Mouse (Mus musculus) Muller cell, postnatal 12 days (primary cell): ENCODE measurements at regions not wholly inside any gene's neighbourhood (a gene's known extent, or its start where the extent isn't known, plus 50 kb on each side); places are given as distances from the start of the nearest gene placed in this dataset.

ENCODE experiments used
- DNase-seq: peaks from one replicate; pipeline ENCODE4 v3.0.0-alpha.2; 2015; ENCODE audit errors: inconsistent ontology term

DNA sequence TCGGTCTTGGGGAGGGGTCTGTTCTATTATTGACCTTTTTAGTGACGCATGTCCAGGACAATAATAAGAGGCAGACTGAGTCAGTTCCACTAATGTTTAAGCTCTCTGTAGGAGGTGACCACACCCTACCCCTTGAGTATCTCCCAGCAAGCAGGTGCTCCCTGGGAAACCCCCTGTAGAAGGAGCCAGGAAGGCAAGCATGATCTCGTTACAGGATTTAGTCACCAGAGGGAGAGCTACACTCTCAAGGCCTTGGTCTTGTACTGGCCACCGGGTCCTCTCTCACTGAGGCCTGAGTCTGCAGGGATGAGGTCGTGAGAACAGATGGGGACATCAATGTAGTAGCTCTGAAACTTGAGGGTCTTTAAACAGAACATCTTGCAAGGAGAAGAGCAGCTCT is 55.3 kb upstream of the Ccnd2 start:
- no peak for DNase-seq

DNA sequence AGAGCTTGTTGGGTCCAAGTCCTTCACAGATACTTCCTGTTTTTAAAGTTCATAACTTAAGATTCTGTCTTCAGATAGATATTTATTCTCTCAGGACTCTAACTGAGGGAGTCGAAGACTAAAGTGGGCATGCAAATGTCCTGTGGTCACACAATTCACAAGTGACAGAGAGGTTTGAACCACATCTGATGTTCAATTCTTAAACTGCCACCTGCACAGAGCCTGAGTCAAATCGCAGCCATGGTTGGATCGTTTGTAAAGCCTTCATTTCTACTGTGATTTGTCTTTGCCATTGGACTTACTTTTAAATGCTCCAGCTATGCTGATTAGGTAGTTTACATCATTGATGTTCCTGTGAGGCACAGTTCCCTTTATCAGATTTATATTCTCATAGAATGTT is 61.4 kb upstream of the Ccnd2 start:
- no peak for DNase-seq

GRCm38 (mm10) chr6:127215915-127216314 is 63.9 kb upstream of the Ccnd2 start:
- no peak for DNase-seq

DNA sequence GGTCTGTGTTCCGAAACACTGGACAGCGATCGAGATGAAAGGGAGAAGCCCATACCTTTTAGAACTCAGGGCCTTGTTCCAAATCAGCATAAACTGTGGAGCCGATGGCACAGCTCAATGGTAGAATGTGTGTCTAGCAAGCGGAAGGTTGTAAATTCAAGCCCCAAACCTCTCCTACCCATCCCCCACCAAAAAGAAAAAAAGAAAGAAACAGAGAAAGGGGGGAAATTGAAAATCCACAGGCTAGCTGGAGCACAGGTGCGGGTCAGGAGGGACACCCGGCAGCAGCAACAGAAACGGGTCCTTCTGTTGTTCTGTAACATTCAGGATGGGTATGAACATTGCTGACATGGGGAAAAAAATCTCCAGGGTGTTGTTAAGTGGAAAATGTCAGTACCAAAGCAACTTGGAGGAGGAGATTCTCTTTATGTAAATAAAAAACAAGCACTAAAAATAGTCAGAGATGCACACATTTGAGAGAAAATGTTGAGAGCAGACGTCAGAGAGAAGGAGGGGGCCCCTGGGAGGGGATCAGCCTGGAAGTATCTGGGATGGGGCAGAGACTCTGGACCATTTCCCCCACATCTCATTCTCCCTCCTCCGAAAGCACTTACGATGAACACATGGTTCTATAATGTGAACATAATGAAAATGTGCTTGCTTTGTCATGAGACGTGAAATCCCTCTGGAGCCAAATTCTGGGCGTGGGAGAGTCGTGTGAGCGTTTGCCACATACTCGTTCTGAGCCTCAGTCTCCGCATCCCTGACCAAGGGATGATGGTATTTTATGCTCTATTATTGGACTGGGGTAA is 66.8 kb upstream of the Ccnd2 start:
- DNase-seq = no peak

DNA sequence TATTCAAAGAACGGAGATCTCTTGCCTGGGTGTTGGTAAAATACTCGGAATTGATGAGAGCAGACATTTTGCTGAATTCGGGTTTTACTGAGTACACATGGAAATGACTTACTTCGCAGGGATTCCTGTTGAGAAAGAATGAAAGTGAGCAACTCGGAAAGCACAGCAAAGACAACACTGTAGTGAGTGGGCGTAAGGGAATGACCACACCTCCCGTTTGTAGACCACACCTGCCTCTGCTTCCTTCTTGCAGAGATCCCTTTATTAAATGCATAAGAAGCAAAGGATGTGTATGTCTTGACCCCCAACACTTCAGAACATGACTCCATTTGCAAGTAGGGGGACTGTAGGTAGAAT is 67.4 kb upstream of the Ccnd2 start:
- DNase-seq = no peak

GRCm38 (mm10) chr6:127226242-127226983 is 74.4 kb upstream of the Ccnd2 start:
- no peak for DNase-seq

DNA sequence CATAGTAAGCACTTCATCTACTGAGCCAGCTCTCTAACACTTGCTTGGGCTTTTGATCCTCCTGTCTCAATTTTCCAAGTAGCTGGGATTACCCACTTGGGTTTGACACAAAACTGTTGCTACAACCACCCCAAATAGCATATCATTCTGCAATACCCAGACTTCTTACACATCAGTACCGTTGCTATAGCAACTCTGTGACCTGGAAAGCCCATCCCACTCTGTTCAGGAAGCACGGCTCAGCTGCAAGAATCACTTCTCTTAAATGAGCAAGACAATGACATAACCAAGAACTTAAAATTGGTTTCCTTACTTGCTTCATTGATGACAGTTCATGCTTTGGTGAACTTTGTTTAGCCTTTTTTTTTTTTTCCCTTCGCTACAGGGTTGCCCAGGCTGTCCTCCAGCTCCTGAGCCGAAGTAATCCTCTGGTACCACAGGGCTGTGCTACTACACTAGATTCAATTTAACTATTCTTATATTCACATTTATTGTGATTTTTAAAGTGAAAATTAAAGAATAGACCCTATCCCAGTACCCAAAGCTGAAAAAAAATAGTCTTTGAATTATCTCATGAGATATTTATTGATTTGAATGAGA is 84.6 kb upstream of the Ccnd2 start:
- DNase-seq = no peak

- no peak for DNase-seq
Measured at GRCm38 (mm10) chr6:127237168-127237567, 85.2 kb upstream of the Ccnd2 start.

DNA sequence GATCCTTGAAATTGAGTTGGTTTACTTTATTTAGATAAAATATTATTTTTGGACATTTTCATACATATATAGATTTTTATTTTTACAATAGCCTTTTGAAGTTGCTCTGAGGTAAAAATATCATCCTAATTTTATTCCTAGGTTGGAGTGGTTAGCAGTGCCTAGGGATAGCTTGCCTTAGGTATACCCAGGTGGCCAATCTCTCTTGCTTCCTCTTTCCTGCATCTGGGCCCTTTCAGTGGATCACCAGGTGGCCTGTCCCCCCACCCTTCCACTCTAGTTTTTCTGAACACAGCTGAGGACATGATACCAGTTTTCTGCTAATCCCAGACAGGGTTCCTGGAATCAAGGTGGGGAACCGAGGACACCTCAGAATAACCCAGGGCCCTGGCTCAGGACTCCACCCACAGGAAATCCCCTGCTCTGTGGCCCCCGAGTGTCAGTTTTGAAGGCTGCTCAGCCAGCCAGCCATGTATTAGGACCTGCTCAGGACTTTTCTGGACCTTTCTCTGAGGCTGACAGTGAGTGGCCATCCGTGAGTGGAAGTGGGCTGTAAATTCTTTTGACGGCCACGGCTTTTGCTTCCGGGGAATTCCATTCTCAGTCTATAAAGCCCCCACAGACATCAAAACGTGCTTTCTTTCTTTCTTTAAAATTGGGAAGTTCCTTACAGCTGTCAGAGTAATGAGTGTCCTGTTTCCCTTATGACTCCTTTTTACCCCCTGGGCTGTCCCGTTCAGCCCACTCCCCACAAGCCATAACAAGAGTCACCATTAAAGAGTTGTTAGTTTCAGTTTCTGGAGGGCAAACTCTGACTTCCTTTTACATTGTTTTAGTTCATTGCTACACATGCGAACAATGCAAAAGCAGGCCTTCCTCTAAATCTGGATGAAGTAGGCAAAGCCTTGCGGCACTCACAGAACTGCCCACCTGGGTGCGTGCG is 87.8 kb upstream of the Ccnd2 start:
- no peak for DNase-seq

- DNase-seq = no peak
Measured at GRCm38 (mm10) chr6:127240472-127241375, 88.7 kb upstream of the Ccnd2 start.

DNA sequence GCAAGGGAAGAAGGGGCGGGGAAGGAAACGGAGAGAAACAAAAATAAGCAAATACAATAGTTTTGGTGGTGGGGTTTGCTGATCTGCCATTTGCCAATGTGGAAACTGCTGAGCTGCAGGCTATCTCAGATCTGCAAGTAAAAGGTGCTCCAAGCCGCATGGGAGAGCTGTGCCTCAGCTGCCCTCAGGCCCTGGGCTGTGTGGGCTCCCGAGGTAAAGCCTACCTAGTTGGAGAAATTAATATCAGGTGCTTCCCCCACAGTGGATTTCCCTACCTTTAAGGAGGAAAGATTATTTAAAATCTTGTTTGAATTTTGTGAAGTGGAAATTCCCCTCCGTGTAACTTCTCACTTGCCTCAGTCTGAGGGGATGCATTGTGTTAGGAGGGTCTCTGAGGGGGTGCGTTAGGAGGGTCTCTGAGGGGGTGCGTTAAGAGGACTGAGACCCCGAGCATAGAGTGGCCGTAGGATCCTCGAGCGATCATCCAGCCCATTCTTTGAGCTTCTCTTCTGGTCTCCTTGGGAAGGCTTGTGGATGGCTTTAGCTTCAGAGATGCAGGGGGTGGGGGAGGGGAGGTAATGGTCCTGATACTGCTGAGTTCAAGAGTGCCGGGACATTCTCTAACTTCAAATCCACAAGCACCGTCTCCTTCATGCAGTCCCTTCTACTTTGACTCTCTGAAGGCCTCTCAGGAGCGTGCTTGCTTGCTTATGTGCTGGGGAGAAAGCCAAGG is 89.9 kb upstream of the Ccnd2 start:
- no peak for DNase-seq

DNA sequence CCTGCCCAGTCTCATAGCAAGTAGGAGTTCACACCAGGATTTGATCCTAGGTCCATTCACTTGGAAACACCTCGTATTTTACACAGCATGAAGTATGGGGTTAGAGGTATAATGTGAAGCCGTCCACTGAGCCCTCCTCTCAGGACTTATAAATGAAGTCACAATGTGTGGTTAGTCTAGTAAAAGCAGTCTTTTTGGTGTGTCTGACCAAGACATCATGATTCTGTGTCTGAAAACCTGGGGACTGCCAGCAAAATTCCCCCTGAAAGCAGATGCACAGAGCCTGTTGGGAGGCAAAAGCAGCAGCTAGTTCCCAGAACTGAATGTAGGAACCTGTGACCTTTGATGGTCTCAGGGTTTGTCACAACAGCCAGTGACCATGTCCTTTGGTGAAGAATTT is 91.0 kb upstream of the Ccnd2 start:
- no peak for DNase-seq

- DNase-seq = peak; percentile 25
Measured at GRCm38 (mm10) chr6:127245814-127246440, 93.9 kb upstream of the Ccnd2 start.

DNA sequence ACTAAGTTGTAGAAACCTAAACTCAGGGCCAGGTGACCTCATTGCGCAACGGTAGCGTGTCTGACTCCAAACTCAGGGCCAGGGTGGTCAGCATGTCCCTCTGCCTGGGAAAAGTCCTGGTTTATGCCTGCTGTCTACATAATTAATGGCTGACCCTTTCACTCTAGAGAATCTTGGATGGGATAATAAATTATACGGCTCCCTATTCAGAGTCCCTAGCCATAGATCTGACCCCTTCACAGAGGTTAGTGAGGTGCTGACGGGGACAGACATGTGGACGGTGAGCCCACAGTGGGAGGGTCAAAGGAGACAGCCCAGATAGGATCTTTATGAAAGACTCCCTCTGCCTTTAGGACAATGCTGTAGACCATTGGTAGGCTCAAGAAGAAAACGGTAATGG is 94.7 kb upstream of the Ccnd2 start:
- no peak for DNase-seq

DNA sequence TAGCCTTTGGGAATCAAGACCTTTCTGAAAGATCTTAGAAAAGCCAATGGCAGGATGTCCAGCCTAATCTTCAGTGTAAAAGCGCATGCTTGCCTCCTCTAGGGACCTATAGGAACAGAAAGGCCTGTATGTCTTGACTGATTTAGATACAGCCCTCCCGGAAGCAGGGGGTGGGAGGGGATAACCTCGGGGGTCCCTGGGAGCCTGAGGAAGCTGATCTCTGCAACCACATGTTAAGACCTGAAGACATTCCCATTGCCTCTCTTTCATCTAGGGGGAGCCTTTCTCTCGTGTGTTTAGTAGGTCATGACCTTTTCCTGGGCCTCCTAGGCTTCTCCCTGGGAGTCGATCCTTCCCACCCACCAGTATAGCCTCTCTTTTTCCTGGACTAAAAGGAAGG is 95.3 kb upstream of the Ccnd2 start:
- DNase-seq = no peak

DNA sequence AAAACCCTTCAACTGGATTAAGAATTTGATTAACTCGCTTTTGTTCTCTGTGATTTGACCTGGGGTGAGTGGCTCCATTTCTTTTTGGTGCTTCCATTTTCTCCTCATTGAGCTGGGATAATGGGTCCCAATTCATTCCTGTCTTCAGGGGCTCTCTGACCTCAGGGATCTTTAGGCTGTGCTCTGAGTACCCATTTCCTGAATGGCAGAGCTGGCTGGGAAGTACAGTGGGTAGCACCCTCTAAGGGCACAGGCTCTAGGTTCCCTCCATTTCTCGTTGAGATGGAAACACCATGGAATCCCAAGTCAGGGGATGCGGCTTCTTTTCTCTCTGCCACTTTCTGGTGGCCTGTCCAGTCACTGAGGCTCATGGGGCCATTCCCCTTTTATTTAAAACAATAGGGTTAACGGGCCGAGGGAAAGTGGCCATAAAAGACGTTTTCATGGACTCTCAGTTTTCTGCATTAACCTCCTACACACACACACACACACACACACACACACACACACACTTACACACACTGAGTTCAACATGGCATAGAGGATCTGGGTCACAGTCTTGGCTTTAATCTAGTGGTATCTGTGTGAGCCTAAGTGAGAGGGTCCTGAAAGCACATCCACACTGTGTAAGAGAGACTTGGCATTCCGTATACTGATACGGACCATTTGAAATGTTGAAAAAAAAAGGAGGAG is 98.3 kb upstream of the Ccnd2 start:
- no peak for DNase-seq

GRCm38 (mm10) chr6:127250874-127251670 is 99.1 kb upstream of the Ccnd2 start:
- DNase-seq = no peak

DNA sequence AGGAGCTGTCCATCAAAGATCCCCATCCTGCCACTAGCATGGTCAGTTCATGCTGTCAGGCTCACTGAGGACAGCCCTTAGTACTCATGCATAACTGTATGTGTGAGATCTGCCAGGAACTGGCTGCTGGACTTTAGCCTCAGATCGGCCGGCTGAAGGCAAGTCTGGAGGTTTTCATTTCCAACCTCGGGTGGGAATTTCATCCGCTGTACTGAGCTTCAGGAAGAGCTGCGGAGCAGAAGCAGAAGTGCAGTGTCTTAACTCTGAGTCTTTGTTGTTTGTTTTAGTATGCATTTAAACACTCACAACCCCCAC is 99.6 kb upstream of the Ccnd2 start:
- DNase-seq = no peak
